Mouse (Mus musculus) myocyte (in vitro differentiated cells): ENCODE data around the gene Elf3.

Experiments used
- CEBPB ChIP-seq: IDR thresholded peaks from 2 replicates; pipeline ENCODE4 v1.6.1; 2011; ENCODE audit warnings: mild to moderate bottlenecking, moderate library complexity; ENCODE audit not compliant: poor library complexity, insufficient read depth, severe bottlenecking
- E2F4 ChIP-seq: IDR thresholded peaks from one replicate; pipeline ENCODE4 v1.6.1; 2011; ENCODE audit warnings: mild to moderate bottlenecking, control low read depth, moderate library complexity; ENCODE audit not compliant: insufficient read depth
- MAX ChIP-seq: IDR thresholded peaks from one replicate; pipeline ENCODE4 v1.6.1; 2011; ENCODE audit warnings: low read depth, mild to moderate bottlenecking, control low read depth
- MYOD1 ChIP-seq, 3 experiments: IDR thresholded peaks; one replicate each; pipeline ENCODE4 v1.6.1; 2011; ENCODE audit warnings: control low read depth in 2 of 3, low read depth in 2 of 3, mild to moderate bottlenecking in 2 of 3, moderate library complexity in 1 of 3; ENCODE audit not compliant: insufficient read length in 2 of 3, control insufficient read depth in 1 of 3
- MYOG ChIP-seq, 3 experiments: IDR thresholded peaks; one replicate each; pipeline ENCODE4 v1.6.1; 2011; ENCODE audit warnings: control low read depth in 2 of 3, low read depth in 2 of 3, mild to moderate bottlenecking in 2 of 3; ENCODE audit not compliant: insufficient read length in 2 of 3, control insufficient read depth in 1 of 3, insufficient read depth in 1 of 3
- POLR2A ChIP-seq: IDR thresholded peaks from one replicate; pipeline ENCODE4 v1.6.1; 2011; ENCODE audit warnings: low read depth, mild to moderate bottlenecking, control low read depth, moderate library complexity; ENCODE audit not compliant: insufficient read length
- POLR2AphosphoS2 ChIP-seq: IDR thresholded peaks from one replicate; pipeline ENCODE4 v1.6.1; 2011; ENCODE audit warnings: low read depth, control low read depth; ENCODE audit not compliant: insufficient read length
- TCF12 ChIP-seq: IDR thresholded peaks from one replicate; pipeline ENCODE4 v1.6.1; 2011; ENCODE audit warnings: mild to moderate bottlenecking, control low read depth; ENCODE audit not compliant: poor library complexity, insufficient read depth, severe bottlenecking
- TCF3 ChIP-seq: IDR thresholded peaks from one replicate; pipeline ENCODE4 v1.6.1; 2011; ENCODE audit warnings: low read depth, control low read depth; ENCODE audit not compliant: insufficient read length

- TF ChIP-seq POLR2A (no peak), MAX (no peak), POLR2AphosphoS2 (no peak), E2F4 (no peak), MYOD1 (IDR thresholded peaks at IDR 0.05; ENCODE audit: control insufficient read depth in 1 of 3, insufficient read length in 2 of 3, low read depth in 2 of 3) (no peak), MYOG (IDR thresholded peaks at IDR 0.05; ENCODE audit: control insufficient read depth in 1 of 3, insufficient read depth in 1 of 3, insufficient read length in 2 of 3, low read depth in 2 of 3) (no peak), TCF12 (no peak), TCF3 (no peak), CEBPB (no peak)
Observed at GRCm38 (mm10) chr1:135282536-135283286, 24.3 kb upstream of the Elf3 start.
